Mouse (Mus musculus) layer of hippocampus, adult 2 months (tissue): Measurements from ENCODE around the gene Wdr90. TPM values are rescaled to one million over a fixed set of nuclear protein-coding genes. Genes with fewer than 3 reads are reported as not detected.
"Not testable (repeated sequence)": the region's sequence is repeated elsewhere in the genome, so short reads cannot be mapped to it uniquely, and the experiment has no call there.

Experiments
- DNase-seq, 2 experiments: peaks; one replicate each; pipeline ENCODE4 v3.0.0; 2022; ENCODE audit warnings: low spot score in 2 of 2
- H3K27ac ChIP-seq: fragments of 200-600 bp; 2 replicates; pipeline ENCODE4 v1.8.1; 2022
- H3K4me3 ChIP-seq: fragments of 200-600 bp; 2 replicates; pipeline ENCODE4 v1.8.1; 2022; ENCODE audit warnings: mild to moderate bottlenecking
- CTCF ChIP-seq: fragments of 200-600 bp; conservative IDR thresholded peaks from 2 replicates; pipeline ENCODE4 v1.8.1; 2022; ENCODE audit warnings: antibody characterized with exemption, mild to moderate bottlenecking, moderate library complexity
- microRNA-seq, 2 experiments: library from miRNA; unstranded; fragments of <30 nt; microRNA quantifications; one replicate each; pipeline ENCODE4 v1.2.0; 2021
- total RNA-seq, 2 experiments: library from RNA; stranded (reverse); gene quantifications; 2 replicates each; pipeline ENCODE4 v1.2.3; 2021

Gene Wdr90
- total RNA-seq, 2 experiments from 2014 or later = 21.7 to 24.6 TPM

DNA sequence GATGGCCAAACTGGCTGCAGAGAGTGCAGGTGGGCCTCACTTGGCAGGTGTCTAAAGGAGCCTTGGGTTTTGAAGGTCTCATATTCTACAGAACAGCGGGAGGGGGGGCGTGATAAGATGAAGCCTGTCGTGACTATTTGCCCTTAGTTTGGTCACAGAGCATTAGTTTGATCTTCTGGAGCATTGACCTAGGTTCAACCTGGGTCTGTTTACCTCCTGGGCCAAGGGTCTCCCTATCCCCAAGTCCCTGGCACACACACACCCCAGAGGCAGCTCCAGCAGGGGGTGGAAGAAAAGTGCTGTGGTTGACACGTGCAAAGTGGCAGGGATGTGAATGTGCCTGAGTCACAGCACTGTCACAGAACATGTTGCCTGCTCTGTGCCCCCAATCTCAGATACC lies 50.4 kb downstream of the Wdr90 start:
- TF ChIP-seq CTCF = no peak
- Histone ChIP-seq H3K4me3 (peak overlapping the region; percentile 89), H3K27ac (peak overlapping the region; percentile 93)
- no peak for DNase-seq

DNA sequence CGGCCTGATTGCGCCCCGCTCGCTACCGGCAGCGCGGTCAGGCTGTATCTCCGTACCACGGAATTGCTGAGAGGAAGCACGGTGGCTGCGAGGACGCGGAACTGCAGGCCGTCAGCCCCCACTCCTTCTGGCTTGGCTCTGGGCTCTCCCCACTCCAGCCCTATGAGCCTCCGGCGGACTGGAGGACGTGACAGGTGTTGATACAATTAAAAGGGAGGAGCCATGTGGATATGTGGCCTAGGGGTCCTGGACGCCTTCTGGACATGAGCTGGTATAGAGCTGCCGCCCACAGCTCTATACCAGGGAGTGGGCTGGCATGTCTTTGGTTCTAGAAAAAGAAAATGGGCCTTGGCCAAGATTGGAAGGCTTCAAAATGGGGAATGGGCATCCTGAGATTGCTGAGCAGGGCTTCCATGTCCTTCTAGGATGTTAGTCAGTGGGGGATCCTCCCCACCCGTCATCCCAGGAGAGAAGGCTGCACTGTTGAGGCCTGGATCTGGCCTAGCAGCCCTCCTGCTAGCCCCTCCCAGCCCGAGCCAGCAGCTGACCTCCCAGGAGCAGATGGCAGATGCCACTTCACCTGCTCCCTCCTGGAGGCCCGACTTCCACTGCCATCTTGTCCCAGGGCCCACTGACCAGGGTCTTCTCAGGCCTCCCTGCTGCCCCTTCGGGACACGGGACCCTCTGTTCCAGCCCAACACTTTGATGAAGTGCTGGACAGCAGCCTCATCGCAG lies 51.5 kb downstream of the Wdr90 start:
- Histone ChIP-seq H3K27ac (peak overlapping the region; percentile 93), H3K4me3 (peak overlapping the region; percentile 89)
- DNase-seq = no peak
- no peak for TF ChIP-seq CTCF

GRCm38 (mm10) chr17:25808789-25809605 lies 52.3 kb downstream of the Wdr90 start, which contains the start of gene Fbxl16:
Gene Fbxl16 (plus strand): TSS chr17:25809085.
- Histone ChIP-seq H3K4me3 (peak within 1 kb of the TSS; percentile 89), H3K27ac (peak within 1 kb of the TSS; percentile 93)
- peak; percentile 91 to 92 for DNase-seq
- peak; percentile 73 for TF ChIP-seq CTCF

- no peak for DNase-seq
- Histone ChIP-seq H3K4me3 (peak overlapping the region; percentile 89; the same call in 1 of the 2 replicates), H3K27ac (peak overlapping the region; percentile 93; the same call in 1 of the 2 replicates)
- TF ChIP-seq CTCF = no peak
Measured at GRCm38 (mm10) chr17:25808028-25808427, 53.3 kb downstream of the Wdr90 start.

- not testable (repeated sequence) for H3K27ac ChIP-seq, DNase-seq, H3K4me3 ChIP-seq
- TF ChIP-seq CTCF = peak; percentile 61
Measured at GRCm38 (mm10) chr17:25807452-25807851, 53.8 kb downstream of the Wdr90 start.

DNA sequence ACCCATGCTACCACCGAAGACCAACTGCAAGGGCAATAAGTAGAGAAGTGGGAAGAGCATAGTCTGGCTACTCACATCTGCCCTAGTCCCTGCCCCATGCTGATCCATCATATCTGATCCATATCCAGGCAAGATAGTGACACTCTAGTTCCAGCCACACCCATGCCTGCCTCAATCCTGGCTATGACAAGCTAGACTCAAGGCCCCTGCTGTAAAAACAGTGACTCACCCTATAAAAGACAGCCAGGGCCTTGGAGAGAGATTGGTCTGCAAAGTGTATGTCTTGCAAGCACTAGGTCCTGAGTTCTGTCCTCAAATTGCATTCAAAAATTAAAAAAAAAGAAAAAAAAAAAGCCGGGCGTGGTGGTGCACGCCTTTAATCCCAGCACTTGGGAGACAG lies 54.8 kb downstream of the Wdr90 start:
- TF ChIP-seq CTCF = no peak
- H3K4me3 ChIP-seq = no peak overlapping the region
- H3K27ac ChIP-seq = no peak overlapping the region
- no peak for DNase-seq

DNA sequence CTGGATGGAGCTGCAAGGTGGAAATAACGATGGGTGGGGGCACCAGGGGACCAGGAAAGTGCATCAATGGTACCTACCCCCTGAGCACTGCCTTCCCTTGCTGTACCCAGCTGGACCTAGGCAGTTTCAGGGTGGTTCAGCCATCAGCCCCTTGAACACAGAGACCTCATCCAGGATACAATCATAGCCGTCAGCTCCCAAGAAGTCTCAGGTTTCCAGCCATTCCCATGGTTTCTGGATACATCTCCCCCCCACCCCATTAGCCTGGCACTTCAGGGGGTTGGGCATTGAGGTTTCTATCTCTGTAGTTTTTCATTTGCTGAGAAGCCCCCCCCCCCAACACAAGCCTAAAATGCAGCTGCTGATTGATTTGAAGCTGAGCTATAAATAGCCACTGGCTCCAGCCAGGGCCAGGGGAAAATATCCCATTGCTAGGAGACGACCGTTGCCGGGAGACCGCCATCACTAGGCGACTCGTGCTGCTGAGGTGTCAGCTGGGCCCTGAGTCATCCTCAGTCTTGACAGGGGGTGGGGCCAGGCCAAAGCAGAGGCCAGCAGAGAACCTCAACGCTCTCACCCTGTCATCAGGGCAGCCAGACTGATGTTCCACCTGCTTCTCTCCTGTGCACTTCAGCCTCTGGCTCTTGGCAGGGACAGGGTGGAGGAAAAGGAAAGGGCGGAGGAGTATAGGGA lies 58.3 kb downstream of the Wdr90 start:
- peak; percentile 86 to 94 for DNase-seq
- TF ChIP-seq CTCF = no peak
- peak overlapping the region; percentile 99 for H3K27ac ChIP-seq
- H3K4me3 ChIP-seq = peak overlapping the region; percentile 50

DNA sequence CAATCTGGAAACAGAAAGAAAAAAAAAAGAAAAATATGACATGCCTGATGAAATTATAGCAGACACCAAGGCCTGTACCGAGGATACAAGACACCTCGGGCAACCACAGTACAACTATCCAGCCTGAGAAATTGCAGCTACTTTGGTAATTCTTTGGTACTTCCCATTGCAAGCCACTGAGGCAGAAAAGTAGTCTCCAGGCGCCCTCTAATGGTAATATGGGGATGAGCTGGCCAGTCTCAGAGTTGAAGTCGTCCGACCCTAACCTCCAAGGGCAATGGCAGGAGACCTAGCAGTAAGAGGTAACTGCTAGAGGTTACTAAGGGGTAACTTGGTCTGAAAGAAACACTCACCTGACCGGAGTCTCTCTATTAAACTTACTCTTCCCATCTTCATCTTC lies 60.3 kb downstream of the Wdr90 start:
- Histone ChIP-seq H3K27ac (peak overlapping the region; percentile 99), H3K4me3 (no peak overlapping the region)
- peak; percentile 75 to 77 for DNase-seq
- TF ChIP-seq CTCF = peak; percentile 95

- DNase-seq = peak; percentile 73 to 74
- no peak for TF ChIP-seq CTCF
- H3K4me3 ChIP-seq = peak within 1 kb of the TSS; percentile 64
- peak within 1 kb of the TSS; percentile 95 for H3K27ac ChIP-seq
Measured at GRCm38 (mm10) chr17:25796951-25797369, 64.3 kb downstream of the Wdr90 start, which contains the start of gene Metrn. Gene Metrn (minus strand): TSS chr17:25797136.

DNA sequence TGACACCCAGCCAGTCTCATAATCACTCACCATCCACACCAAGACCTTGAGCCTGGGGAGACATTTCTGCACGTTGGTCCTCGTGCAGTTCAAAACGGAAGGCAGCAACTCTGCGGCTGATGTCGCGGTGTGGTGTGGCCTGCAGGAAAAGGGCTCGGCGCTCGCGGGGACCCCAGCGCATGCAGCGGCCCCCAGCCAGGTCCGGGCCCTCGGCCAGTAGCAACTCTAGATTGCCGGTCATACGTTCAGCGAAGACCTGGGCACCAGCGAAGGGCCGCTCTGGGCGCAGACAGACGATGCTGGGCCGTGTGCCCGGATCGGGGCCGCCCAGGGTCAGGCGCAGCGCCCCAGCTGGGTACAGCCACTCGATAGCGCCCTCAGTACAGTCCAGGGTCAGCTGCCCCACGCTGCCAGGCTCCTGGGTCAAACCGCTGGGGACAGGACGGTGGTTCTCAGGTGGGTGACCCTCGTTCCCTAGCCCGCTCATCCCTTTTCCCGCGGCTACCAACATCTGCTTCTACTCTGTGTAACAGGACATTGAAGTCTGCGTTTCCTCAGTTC lies 65.0 kb downstream of the Wdr90 start:
- H3K4me3 ChIP-seq = peak overlapping the region; percentile 64

DNA sequence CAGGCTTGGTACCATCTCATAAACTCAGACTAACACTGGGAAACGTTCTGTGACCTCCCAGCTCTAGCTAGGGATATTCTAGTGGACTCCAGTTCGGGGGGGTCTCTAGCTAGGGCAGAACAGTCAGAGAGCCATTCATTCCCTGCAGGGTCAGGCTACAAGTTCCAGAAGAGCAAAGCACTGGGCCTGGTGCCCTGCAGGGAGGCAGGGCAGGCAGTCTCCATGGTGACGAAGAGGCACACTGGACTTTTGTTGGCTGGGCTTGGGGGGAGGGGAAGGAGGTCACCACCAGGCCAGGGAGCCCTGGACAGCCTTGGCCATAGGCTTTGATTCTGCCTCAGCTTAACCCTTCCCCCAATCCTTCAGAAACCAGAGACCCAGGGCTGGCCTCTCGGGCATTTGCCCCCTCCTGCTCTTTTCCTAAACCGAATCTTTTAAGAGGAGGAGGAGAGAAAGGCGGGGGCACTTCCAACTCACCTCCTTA lies 65.7 kb downstream of the Wdr90 start, which contains the start of gene AC134908.4:
TSS of gene AC134908.4 (minus strand) at position 51 of the 484 bp plus-strand sequence.
- DNase-seq = peak; percentile 62 to 82
- peak within 1 kb of the TSS; percentile 95 for H3K27ac ChIP-seq
- peak within 1 kb of the TSS; percentile 64 for H3K4me3 ChIP-seq
- TF ChIP-seq CTCF = no peak

More for the DNA sequence above, 65.0 kb downstream of the Wdr90 start:
- DNase-seq = no peak
- TF ChIP-seq CTCF = no peak
- H3K27ac ChIP-seq = peak overlapping the region; percentile 95

- no peak for TF ChIP-seq CTCF
- Histone ChIP-seq H3K27ac (peak overlapping the region; percentile 95), H3K4me3 (peak overlapping the region; percentile 41)
- DNase-seq = no peak
Measured at GRCm38 (mm10) chr17:25794998-25795397, 66.3 kb downstream of the Wdr90 start.

Small RNA genes within 50 kb of the gene (microRNA-seq; reads per million reads assigned to microRNA genes)
- 1.8 to 3.2 reads per million in 2 experiments for gene Mir3082

Other genes with a start within 250 kb of the Wdr90 start
- gene Gng13, start 144.3 kb downstream of the Wdr90 start, total RNA-seq = 100 to 1,000 TPM; 106 to 122 TPM
- gene Chtf18, start 134.1 kb downstream of the Wdr90 start, total RNA-seq = 1 to 10 TPM; 1.2 to 1.8 TPM
- gene Rpusd1, start 133.8 kb downstream of the Wdr90 start, total RNA-seq = 10 to 100 TPM; 54.5 to 56.9 TPM
- gene Mslnl, start 125.5 kb downstream of the Wdr90 start, total RNA-seq = not detected
- under 1 TPM; 0.51 to 0.69 TPM for gene Msln, start 107.1 kb downstream of the Wdr90 start, total RNA-seq
- gene Narfl, start 87.7 kb downstream of the Wdr90 start, total RNA-seq = 10 to 100 TPM; 37.4 to 39.8 TPM
- 100 to 1,000 TPM; 116 to 117 TPM for gene Haghl, start 75.8 kb downstream of the Wdr90 start, total RNA-seq
- gene Ccdc78, start 74.9 kb downstream of the Wdr90 start, total RNA-seq = under 1 TPM; 0.49 to 0.51 TPM
- gene Fam173a, start 68.6 kb downstream of the Wdr90 start, total RNA-seq = 10 to 100 TPM; 83.0 to 89.3 TPM
- gene AC134908.4, start 65.8 kb downstream of the Wdr90 start, total RNA-seq = 1 to 10 TPM; 1.4 to 1.9 TPM
- gene Metrn, start 64.4 kb downstream of the Wdr90 start, total RNA-seq = 10 to 100 TPM; 76.9 to 80.3 TPM
- gene Fbxl16, start 52.4 kb downstream of the Wdr90 start, total RNA-seq = 100 to 1,000 TPM; 680 to 699 TPM
- 10 to 100 TPM; 27.9 to 28.9 TPM for gene Wdr24, start 37.9 kb downstream of the Wdr90 start, total RNA-seq
- 10 to 100 TPM; 58.0 to 61.1 TPM for gene Jmjd8, start 32.6 kb downstream of the Wdr90 start, total RNA-seq
- gene Stub1, start 28.1 kb downstream of the Wdr90 start, total RNA-seq = 100 to 1,000 TPM; 164 to 175 TPM
- gene Rhbdl1, start 24.2 kb downstream of the Wdr90 start, total RNA-seq = 10 to 100 TPM; 43.0 to 44.8 TPM
- gene Gm20683, start 19.7 kb downstream of the Wdr90 start, total RNA-seq = 10 to 100 TPM; 30.0 to 33.9 TPM
- 100 to 1,000 TPM in 1 of 2 experiments, 10 to 100 TPM in 1; 95.9 to 107 TPM for gene Rhot2, start 16.6 kb downstream of the Wdr90 start, total RNA-seq
- gene Mcrip2, start 7.3 kb upstream of the Wdr90 start, total RNA-seq = 10 to 100 TPM; 20.9 to 21.6 TPM
- gene Mettl26, start 13.6 kb upstream of the Wdr90 start, total RNA-seq = 10 to 100 TPM; 39.0 to 39.9 TPM
- 1 to 10 TPM; 1.7 to 2.8 TPM for gene Wfikkn1, start 19.4 kb upstream of the Wdr90 start, total RNA-seq
- 10 to 100 TPM; 50.1 to 51.1 TPM for gene Rab40c, start 58.2 kb upstream of the Wdr90 start, total RNA-seq
- gene Pigq, start 83.4 kb upstream of the Wdr90 start, total RNA-seq = 100 to 1,000 TPM; 120 TPM
- gene Nhlrc4, start 83.5 kb upstream of the Wdr90 start, total RNA-seq = 1 to 10 TPM; 1.3 to 1.5 TPM
- under 1 TPM; 0.41 to 0.64 TPM for gene A930017K11Rik, start 91.1 kb upstream of the Wdr90 start, total RNA-seq
- 10 to 100 TPM; 53.6 to 58.8 TPM for gene Capn15, start 124.3 kb upstream of the Wdr90 start, total RNA-seq
- 100 to 1,000 TPM; 108 to 115 TPM for gene Rab11fip3, start 208.1 kb upstream of the Wdr90 start, total RNA-seq
- 10 to 100 TPM; 26.7 to 28.9 TPM for gene Decr2, start 228.8 kb upstream of the Wdr90 start, total RNA-seq
- 1 to 10 TPM; 5.7 to 6.7 TPM for gene Nme4, start 234.1 kb upstream of the Wdr90 start, total RNA-seq